Mouse (Mus musculus): Measurements from ENCODE around the gene Igsf8.
A peak's percentile ranks its signal among the peaks of the same experiment; 100 is the strongest.

Igsf8 gene

GRCm38 (mm10) chr1:172274116-172274515 lies 12.7 kb downstream of the Igsf8 start:
- DNase-seq, result no peak

GRCm38 (mm10) chr1:172274547-172274946 lies 13.1 kb downstream of the Igsf8 start:
- DNase-seq, result no peak

GRCm38 (mm10) chr1:172277172-172277571 lies 15.7 kb downstream of the Igsf8 start:
- no peak for DNase-seq

GRCm38 (mm10) chr1:172278328-172278727 lies 16.9 kb downstream of the Igsf8 start:
- DNase-seq, result no peak

- no peak for DNase-seq
Measured at GRCm38 (mm10) chr1:172279768-172280509, 18.5 kb downstream of the Igsf8 start.

- no peak for DNase-seq
Measured at GRCm38 (mm10) chr1:172281522-172282254, 20.2 kb downstream of the Igsf8 start.

GRCm38 (mm10) chr1:172283073-172283472 lies 21.6 kb downstream of the Igsf8 start:
- DNase-seq, result no peak

GRCm38 (mm10) chr1:172284221-172284620 lies 22.8 kb downstream of the Igsf8 start:
- DNase-seq, result no peak

GRCm38 (mm10) chr1:172286740-172287139 lies 25.3 kb downstream of the Igsf8 start:
- DNase-seq, result no peak

GRCm38 (mm10) chr1:172288900-172289616 lies 27.6 kb downstream of the Igsf8 start:
- no peak for DNase-seq

GRCm38 (mm10) chr1:172289617-172289946 lies 28.1 kb downstream of the Igsf8 start:
- DNase-seq, result no peak

- no peak for DNase-seq
Measured at GRCm38 (mm10) chr1:172292880-172293279, 31.4 kb downstream of the Igsf8 start.

- no peak for DNase-seq
Measured at GRCm38 (mm10) chr1:172293449-172293848, 32.0 kb downstream of the Igsf8 start.

GRCm38 (mm10) chr1:172295751-172296197 lies 34.3 kb downstream of the Igsf8 start:
- no peak for DNase-seq

GRCm38 (mm10) chr1:172296816-172297510 lies 35.5 kb downstream of the Igsf8 start:
- DNase-seq, result peak in 1 of 2 experiments; percentile 34

GRCm38 (mm10) chr1:172297611-172298537 lies 36.4 kb downstream of the Igsf8 start, which contains the start of gene Atp1a2:
Gene Atp1a2 (minus strand): TSS chr1:172298064.
- DNase-seq, result peak in 1 of 2 experiments; percentile 21

- no peak for DNase-seq
Measured at GRCm38 (mm10) chr1:172299528-172299927, 38.1 kb downstream of the Igsf8 start.

- no peak for DNase-seq
Measured at GRCm38 (mm10) chr1:172300247-172300646, 38.8 kb downstream of the Igsf8 start.

- DNase-seq, result no peak
Measured at GRCm38 (mm10) chr1:172301180-172301579, 39.7 kb downstream of the Igsf8 start.

- DNase-seq, result no peak
Measured at GRCm38 (mm10) chr1:172302311-172302710, 40.9 kb downstream of the Igsf8 start.

- DNase-seq, result no peak
Measured at GRCm38 (mm10) chr1:172302851-172303250, 41.4 kb downstream of the Igsf8 start.

GRCm38 (mm10) chr1:172304443-172304842 lies 43.0 kb downstream of the Igsf8 start:
- DNase-seq, result no peak
